Mouse (Mus musculus) thymus, postnatal 0 days (tissue): ENCODE measurements around the gene Olfr588-ps1. TPM values are rescaled to one million over a fixed set of nuclear protein-coding genes. Genes with fewer than 3 reads are reported as not detected.
"Not testable (repeated sequence)": the region's sequence is repeated elsewhere in the genome, so short reads cannot be mapped to it uniquely, and the experiment has no call there.

Experiments
- DNase-seq: peaks from one replicate; pipeline ENCODE4 v3.0.0-alpha.2; 2015; ENCODE audit warnings: low spot score
- polyA plus RNA-seq: library from polyadenylated mRNA; unstranded; fragments of >200 nt; fragmentation: Nextera tagmentation; extraction: Ambion mirVana; gene quantifications from 2 replicates; pipeline ENCODE4 v1.2.1, GENCODE M21; 2015

Olfr588-ps1 gene
- not detected in 2 replicates for polyA plus RNA-seq

DNA sequence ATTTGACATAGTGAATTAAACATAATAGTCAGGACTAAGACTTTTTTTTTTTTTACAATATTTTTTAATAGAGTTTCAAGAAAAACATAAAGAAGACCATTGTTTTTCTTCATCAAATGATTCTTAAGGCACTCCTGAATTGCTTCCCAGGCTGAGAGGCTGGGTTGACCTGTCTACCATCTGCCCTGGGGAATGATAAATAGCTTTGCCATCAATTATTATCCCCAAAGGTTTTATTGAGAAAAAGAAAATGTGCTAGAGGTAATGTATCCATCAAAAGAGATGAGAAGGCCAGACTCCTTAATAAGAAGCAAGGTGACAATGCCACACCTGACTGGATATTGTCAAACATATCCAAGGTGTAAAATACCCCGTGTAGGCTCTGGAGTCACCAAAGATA is at the start of gene Olfr588-ps1:
TSS of gene Olfr588-ps1 (plus strand) at position 301 of the 400 bp plus-strand sequence.
- no peak for DNase-seq

GRCm38 (mm10) chr7:103097420-103097819 is 43.3 kb upstream of the Olfr588-ps1 start, which contains the start of gene Olfr585:
TSS of gene Olfr585 (plus strand) at chr7:103097720.
- DNase-seq, result no peak

- no peak for DNase-seq
These were observed 21.3 kb upstream of the Olfr588-ps1 start for GRCm38 (mm10) chr7:103119406-103119805.

GRCm38 (mm10) chr7:103125538-103125937 is 15.1 kb upstream of the Olfr588-ps1 start, which contains the start of gene Olfr586:
TSS of gene Olfr586 (minus strand) at chr7:103125638.
- DNase-seq, result no peak

GRCm38 (mm10) chr7:103156256-103156655 is 15.6 kb downstream of the Olfr588-ps1 start, which contains the start of gene Olfr589:
TSS of gene Olfr589 (minus strand) at chr7:103156356.
- no peak for DNase-seq

GRCm38 (mm10) chr7:103169697-103170096 is 29.0 kb downstream of the Olfr588-ps1 start:
- DNase-seq, result no peak

GRCm38 (mm10) chr7:103178240-103178639 is 37.6 kb downstream of the Olfr588-ps1 start, which contains the start of gene Olfr591:
TSS of gene Olfr591 (minus strand) at chr7:103178340.
- DNase-seq, result no peak

DNA sequence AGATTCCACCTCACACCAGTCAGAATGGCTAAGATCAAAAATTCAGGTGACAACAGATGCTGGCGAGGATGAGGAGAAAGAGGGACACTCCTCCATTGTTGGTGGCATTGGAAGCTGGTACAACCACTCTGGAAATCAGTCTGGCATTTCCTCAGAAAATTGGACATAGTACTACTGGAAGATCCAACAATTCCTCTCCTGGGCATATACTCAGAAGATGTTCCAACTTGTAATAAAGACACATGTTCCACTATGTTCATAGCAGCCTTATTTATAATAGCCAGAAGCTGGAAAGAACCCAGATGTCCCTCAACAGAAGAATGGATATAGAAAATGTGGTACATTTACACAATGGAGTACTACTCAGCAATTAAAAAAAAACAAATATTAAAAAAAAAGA is 43.8 kb downstream of the Olfr588-ps1 start, which contains the start of gene Olfr592:
TSS of gene Olfr592 (plus strand) at position 301 of the 400 bp plus-strand sequence.
- DNase-seq, result not testable (repeated sequence)

Other genes with a start within 250 kb of the Olfr588-ps1 start
- gene Olfr569, start 250.0 kb upstream of the Olfr588-ps1 start, polyA plus RNA-seq, result not detected in 2 replicates
- not detected in 2 replicates for gene Olfr570, start 246.3 kb upstream of the Olfr588-ps1 start, polyA plus RNA-seq
- not detected in 2 replicates for gene Olfr571, start 223.3 kb upstream of the Olfr588-ps1 start, polyA plus RNA-seq
- gene Olfr572, start 216.5 kb upstream of the Olfr588-ps1 start, polyA plus RNA-seq, result not detected in 2 replicates
- gene Olfr573-ps1, start 198.3 kb upstream of the Olfr588-ps1 start, polyA plus RNA-seq, result not detected in 2 replicates
- gene Olfr574, start 192.4 kb upstream of the Olfr588-ps1 start, polyA plus RNA-seq, result not detected in 2 replicates
- not detected in 2 replicates for gene Olfr575, start 182.1 kb upstream of the Olfr588-ps1 start, polyA plus RNA-seq
- gene Olfr576, start 178.2 kb upstream of the Olfr588-ps1 start, polyA plus RNA-seq, result not detected in 2 replicates
- gene Olfr577, start 164.9 kb upstream of the Olfr588-ps1 start, polyA plus RNA-seq, result not detected in 2 replicates
- gene Olfr578, start 151.6 kb upstream of the Olfr588-ps1 start, polyA plus RNA-seq, result not detected in 2 replicates
- not detected in 2 replicates for gene Olfr582, start 102.9 kb upstream of the Olfr588-ps1 start, polyA plus RNA-seq
- gene Olfr583, start 89.6 kb upstream of the Olfr588-ps1 start, polyA plus RNA-seq, result not detected in 2 replicates
- not detected in 2 replicates for gene Olfr584, start 59.0 kb upstream of the Olfr588-ps1 start, polyA plus RNA-seq
- gene Olfr585, start 43.2 kb upstream of the Olfr588-ps1 start, polyA plus RNA-seq, result not detected in 2 replicates
- gene Olfr586, start 15.2 kb upstream of the Olfr588-ps1 start, polyA plus RNA-seq, result not detected in 2 replicates
- gene Olfr589, start 15.5 kb downstream of the Olfr588-ps1 start, polyA plus RNA-seq, result not detected in 2 replicates
- not detected in 2 replicates for gene Olfr591, start 37.5 kb downstream of the Olfr588-ps1 start, polyA plus RNA-seq
- gene Olfr592, start 43.9 kb downstream of the Olfr588-ps1 start, polyA plus RNA-seq, result not detected in 2 replicates
- not detected in 2 replicates for gene Olfr593, start 71.0 kb downstream of the Olfr588-ps1 start, polyA plus RNA-seq
- gene Olfr594, start 76.1 kb downstream of the Olfr588-ps1 start, polyA plus RNA-seq, result not detected in 2 replicates
- not detected in 2 replicates for gene Usp17ld, start 111.6 kb downstream of the Olfr588-ps1 start, polyA plus RNA-seq
- not detected in 2 replicates for gene Olfr596, start 164.8 kb downstream of the Olfr588-ps1 start, polyA plus RNA-seq
- not detected in 2 replicates for gene Olfr597, start 175.4 kb downstream of the Olfr588-ps1 start, polyA plus RNA-seq
- not detected in 2 replicates for gene Olfr598, start 182.7 kb downstream of the Olfr588-ps1 start, polyA plus RNA-seq
- not detected in 2 replicates for gene Olfr599, start 195.0 kb downstream of the Olfr588-ps1 start, polyA plus RNA-seq
- gene Olfr600, start 208.8 kb downstream of the Olfr588-ps1 start, polyA plus RNA-seq, result not detected in 2 replicates
- gene Olfr601, start 221.8 kb downstream of the Olfr588-ps1 start, polyA plus RNA-seq, result not detected in 2 replicates
- not detected in 2 replicates for gene Olfr603, start 245.3 kb downstream of the Olfr588-ps1 start, polyA plus RNA-seq